Mouse (Mus musculus) bone marrow, adult 2 months (tissue): ENCODE data around the gene Nr3c2.

Experiments
- CTCF ChIP-seq: fragments of 200-500 bp; IDR thresholded peaks from 2 replicates; pipeline ENCODE4 v1.5.1; 2011; ENCODE audit warnings: low read length, control low read depth; ENCODE audit not compliant: control insufficient read depth, insufficient read depth
- POLR2A ChIP-seq: fragments of 200-500 bp; IDR thresholded peaks from 2 replicates; pipeline ENCODE4 v1.6.1; 2011; ENCODE audit warnings: low read depth, mild to moderate bottlenecking, control low read depth, low read length, borderline replicate concordance; ENCODE audit not compliant: control insufficient read depth

DNA sequence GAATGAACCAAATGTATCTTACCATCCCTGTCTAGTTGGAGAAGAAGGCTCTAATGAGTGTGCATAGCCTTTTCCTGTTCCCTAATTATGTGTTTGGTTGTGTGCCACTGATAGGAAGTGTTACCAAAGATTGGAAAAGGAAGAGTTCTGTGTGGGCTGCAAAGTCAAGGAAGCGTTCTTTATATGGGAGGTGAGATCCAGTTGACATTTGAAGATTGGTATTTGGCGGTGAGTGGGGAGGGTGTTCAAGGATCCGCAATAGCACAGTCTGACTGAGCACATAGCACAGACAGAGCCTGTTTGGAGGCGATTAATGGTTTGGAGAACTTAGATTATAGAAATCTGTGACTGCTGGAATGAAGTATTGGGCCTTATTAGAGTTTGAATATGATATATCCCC is 24.9 kb downstream of the Nr3c2 start:
- no peak for TF ChIP-seq POLR2A
- no peak for TF ChIP-seq CTCF
